Mouse (Mus musculus) bone marrow macrophage, adult 2 months (primary cell): ENCODE data around the gene Nlgn1.

Experiments used
- CTCF ChIP-seq: IDR thresholded peaks from 2 replicates; pipeline ENCODE4 v1.5.1; 2012; ENCODE audit warnings: low read depth, mild to moderate bottlenecking, low read length, moderate library complexity
- POLR2A ChIP-seq: IDR thresholded peaks from 2 replicates; pipeline ENCODE4 v1.6.1; 2012; ENCODE audit warnings: mild to moderate bottlenecking, low read depth, low read length, borderline replicate concordance

DNA sequence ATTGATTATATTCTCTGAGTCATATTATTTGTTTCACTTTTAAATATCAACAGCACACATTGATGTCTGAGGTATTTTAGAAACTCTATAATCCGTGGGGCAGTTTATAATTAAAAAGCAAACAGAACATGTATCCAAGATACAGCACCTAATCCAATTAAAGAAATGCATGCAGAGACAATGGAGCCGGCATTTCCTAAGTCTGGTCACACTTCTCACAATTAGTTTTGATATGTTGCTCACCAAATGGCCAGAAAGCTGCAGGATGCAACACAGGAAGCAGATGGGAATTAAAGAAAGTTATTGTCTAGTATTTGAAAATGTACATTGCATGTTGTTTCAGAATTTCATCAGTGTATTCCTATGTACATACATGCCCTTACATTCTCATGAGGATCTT is 550.6 kb downstream of the Nlgn1 start:
- TF ChIP-seq CTCF: no peak
- no peak for TF ChIP-seq POLR2A
